Mouse (Mus musculus) CD4-positive naive resting alpha-beta T cell, adult 76 days (primary cell): ENCODE measurements around the gene Faap20. TPM values are rescaled to one million over a fixed set of nuclear protein-coding genes. Genes with fewer than 3 reads are reported as not detected.

Source experiments
- total RNA-seq: library from RNA; stranded (reverse); gene quantifications from one replicate; pipeline ENCODE4 v1.2.4, GENCODE M21; 2023

Gene Faap20
- 40.8 TPM for total RNA-seq

GRCm38 (mm10) chr4:155249648-155250351, at the start of gene Faap20:
Gene Faap20, plus strand, starts transcription at chr4:155249802.

GRCm38 (mm10) chr4:155222552-155222840, 27.1 kb upstream of the Faap20 start, which contains the start of gene Ski:
Gene Ski, minus strand, starts transcription at chr4:155222592.

Other genes with a start within 250 kb of the Faap20 start
- 0.59 TPM for gene Plch2, start 193.0 kb upstream of the Faap20 start, total RNA-seq
- gene Pex10, start 182.8 kb upstream of the Faap20 start, total RNA-seq = 9.3 TPM
- gene Rer1, start 163.4 kb upstream of the Faap20 start, total RNA-seq = 57.2 TPM
- gene Morn1, start 163.2 kb upstream of the Faap20 start, total RNA-seq = 3.1 TPM
- 167 TPM for gene Ski, start 27.2 kb upstream of the Faap20 start, total RNA-seq
- gene Prkcz, start 111.6 kb downstream of the Faap20 start, total RNA-seq = 18.4 TPM
- not detected for gene Gabrd, start 148.3 kb downstream of the Faap20 start, total RNA-seq
- 0.70 TPM for gene Cfap74, start 159.4 kb downstream of the Faap20 start, total RNA-seq
- not detected for gene Tmem52, start 219.3 kb downstream of the Faap20 start, total RNA-seq
- 275 TPM for gene Gnb1, start 241.6 kb downstream of the Faap20 start, total RNA-seq